Mouse (Mus musculus): ENCODE results near the gene Tchp.

The Tchp gene

DNA sequence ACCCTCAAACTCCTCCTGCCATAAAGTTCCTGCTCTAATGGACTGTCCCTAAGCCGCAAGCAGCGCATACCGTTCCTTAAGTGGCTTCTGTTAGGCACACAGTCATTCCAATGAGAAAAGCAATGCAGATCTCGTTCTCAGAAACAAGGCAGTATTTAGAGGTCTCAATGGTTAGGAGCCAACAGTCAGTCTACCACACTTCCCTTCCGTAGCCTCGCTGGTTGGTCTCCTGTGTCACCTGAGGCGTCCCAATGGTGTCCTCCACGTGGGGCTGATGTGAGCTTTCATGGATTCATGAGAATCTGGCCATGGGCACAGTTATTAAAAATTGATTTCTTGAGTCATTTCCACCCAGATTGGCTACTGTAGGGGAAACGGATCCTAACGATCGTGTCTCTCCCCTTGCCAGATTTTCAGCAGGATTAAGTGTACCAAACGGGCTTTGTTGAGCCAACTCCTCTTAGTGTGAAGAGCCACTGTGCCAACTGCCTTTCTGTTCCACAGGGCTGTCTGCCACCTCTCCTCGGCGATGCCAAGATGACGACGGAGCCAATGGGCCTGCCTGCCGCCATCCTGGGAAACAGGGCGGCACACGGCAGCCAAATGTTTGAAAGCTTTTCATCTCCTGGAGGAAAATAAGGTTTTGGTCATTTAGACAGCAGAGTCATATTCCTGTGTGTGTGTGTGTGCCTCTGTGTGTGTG lies 9.4 kb upstream of the Tchp start:
- no peak for DNase-seq

DNA sequence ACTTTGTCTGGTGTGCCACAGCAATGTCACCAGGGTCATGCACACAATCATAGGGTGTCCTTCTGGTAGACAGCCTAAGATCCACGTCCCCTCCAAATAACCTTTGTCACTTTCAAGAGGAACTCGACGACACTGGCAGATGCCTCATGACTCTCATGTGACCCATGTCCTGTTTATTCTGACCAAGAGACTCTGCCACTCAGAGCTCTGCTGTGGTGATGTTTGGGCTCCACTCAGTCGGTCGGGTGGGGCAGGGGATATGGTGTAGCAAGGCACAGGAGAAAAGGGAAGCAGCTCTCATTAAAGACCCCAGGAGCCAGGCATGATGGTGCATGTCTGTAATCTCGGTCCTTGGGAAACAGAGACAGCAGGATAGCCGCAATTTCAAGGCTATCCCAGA lies 8.5 kb upstream of the Tchp start:
- peak; percentile 74 for DNase-seq

DNA sequence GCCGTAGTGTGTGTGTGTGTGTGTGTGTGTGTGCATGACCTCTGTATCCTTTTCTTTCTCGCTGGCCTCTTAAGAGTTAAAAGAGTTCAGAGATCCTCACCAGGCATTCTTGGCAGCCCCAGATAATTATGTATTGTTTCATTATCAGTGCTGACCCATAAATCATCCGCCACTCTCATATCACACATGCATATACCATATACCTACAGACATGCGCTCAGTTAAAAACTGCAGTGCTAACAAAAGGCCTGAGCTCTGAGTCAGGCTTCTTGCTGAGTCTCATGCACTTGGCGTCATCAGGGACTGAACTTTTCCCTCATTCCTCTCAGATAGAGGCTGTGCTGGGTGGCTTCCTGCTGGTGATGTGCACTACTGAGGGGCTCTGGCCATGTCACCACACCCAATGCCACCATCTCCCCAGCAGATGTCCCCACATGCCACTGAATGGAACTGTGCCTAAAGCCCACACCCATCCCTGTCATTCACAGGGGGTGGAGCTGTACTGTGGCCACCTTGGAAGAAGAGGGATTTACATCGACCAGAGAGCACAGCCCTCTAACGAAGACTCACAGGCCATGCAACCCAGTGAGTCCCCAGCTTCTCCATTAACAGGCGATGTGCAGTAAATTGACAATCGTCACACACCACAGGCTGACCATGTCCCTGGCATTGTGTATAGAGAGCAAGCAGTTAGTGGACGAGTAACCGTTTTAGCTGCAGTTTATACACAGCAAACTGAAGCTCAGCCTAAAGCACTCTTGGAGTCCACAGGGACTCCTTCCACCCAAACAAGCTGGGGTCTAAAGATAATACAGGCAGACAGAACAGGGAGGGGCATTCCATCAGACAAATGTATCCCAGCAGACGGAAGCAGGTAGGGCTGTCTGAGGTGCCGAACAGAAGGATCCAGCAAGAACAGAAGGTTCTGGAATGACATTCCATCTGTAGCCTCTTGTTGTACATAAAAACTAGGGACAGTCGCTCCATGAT lies 4.9 kb upstream of the Tchp start:
- peak; percentile 52 for DNase-seq

DNA sequence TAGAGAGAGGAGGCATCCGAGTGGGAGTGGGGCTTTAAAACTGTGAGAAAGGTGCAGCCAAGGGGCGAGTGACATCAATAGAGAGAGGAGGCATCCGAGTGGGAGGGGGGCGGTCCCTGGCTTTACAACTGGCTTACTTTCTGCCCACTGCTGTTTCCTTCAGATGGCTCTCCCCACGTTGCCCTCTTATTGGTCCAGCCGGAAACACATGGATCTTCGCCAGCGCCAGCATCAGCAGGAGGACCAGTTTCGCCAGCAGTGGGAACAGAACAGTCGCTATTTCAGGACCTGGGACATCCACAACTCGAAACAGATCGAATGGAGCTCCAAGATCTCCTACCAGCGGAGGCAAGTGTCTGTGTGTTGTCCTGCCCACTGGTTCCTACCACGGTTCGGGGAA lies 931 bp downstream of the Tchp start:
- no peak for DNase-seq

DNA sequence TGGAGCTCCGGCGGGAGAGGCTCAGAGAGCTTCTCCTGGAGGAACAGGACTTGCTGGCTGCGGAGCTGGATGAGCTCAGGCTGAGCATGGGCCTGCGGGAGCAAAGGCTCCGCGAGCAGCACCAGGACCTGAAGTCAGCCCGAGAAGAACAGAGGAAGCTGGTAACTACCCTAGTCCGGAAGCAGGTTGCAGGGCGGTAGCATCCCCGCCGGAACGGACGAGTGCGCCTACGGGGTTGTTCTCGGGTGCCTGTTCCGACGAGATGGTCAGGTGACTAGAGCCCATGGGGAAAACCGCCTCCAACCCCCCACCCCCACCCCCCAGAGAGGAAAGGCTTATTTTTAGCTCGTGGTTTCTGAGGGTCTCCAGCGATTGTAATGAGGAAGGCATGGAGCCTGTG lies 1.8 kb downstream of the Tchp start:
- no peak for DNase-seq

DNA sequence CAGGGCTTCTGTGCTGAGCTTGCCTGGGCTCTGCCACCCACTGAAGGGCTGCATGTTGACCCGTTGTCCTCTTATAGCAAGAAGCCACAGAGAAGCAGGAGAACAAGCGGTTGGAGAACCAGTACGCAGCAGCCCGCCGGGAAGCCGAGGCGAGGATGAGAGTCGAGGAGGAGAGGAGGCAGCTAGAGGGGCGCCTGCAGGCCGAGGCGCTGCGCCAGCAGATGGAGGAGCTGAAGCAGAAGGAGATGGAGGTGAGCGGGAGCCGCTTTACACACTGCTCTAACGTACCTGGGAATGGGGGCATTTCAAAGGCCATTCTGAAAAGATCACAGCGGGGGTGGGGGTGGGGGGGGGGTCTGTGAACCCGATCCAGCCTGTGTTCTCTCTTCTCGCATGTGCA lies 7.0 kb downstream of the Tchp start:
- no peak for DNase-seq

DNA sequence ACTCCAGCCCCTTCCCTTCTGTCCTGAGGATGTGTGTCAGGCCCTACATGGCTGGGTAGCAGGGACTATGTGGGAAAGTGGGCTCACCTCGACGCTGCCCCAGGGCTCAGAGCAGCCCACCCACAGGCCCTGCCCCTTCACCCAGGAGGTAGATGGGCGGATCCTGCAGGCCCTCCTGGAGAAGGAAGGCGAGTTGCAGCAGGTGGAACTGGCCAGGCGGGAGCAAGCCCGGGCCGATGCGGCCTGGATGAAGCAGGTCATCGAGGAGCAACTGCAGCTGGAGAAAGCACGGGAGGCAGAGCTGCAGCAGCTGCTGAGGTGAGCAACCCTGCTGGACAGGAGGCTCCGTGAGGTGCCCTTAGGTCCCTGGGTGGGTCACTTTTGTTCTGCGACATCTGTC lies 9.7 kb downstream of the Tchp start:
- no peak for DNase-seq

DNA sequence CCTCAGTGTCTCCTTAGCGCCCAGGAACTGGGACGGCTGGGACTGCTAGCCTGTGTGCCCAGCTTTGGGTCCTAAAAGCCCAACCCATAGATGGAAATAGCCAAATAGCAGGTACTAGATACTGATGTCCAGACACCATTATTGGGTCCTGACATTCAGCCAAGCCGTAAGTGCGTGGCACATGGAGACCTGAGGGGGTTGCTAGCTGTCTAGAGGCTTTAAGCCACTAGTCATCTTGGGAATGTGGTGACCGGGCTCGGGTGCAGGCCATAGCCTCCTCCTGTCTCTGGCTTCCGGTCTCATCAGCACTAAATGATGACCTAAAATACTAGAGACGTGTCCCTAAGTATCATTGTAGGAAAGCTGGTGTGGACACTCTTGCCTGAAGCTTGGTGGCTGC lies 10.4 kb downstream of the Tchp start:
- no peak for DNase-seq

DNA sequence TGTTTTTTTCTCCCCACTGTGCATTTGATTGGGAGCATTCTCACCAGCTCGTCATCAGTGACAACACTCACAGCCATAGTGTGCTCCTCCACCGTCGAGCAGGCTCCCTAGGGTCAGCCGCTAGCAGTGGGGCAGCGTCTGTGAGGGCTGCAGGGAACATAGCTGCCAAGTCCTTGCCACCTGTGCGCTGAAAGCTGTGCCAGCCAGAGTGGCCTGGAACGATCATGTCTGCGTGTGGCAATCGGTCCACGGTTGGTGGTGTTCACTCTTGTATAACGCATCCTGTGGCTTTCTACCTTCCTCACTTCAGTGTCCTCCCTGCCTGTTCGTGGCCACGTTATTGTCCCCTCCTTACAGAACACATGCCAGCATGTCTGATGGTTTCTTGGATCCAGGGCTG lies 10.9 kb downstream of the Tchp start:
- no peak for DNase-seq

DNA sequence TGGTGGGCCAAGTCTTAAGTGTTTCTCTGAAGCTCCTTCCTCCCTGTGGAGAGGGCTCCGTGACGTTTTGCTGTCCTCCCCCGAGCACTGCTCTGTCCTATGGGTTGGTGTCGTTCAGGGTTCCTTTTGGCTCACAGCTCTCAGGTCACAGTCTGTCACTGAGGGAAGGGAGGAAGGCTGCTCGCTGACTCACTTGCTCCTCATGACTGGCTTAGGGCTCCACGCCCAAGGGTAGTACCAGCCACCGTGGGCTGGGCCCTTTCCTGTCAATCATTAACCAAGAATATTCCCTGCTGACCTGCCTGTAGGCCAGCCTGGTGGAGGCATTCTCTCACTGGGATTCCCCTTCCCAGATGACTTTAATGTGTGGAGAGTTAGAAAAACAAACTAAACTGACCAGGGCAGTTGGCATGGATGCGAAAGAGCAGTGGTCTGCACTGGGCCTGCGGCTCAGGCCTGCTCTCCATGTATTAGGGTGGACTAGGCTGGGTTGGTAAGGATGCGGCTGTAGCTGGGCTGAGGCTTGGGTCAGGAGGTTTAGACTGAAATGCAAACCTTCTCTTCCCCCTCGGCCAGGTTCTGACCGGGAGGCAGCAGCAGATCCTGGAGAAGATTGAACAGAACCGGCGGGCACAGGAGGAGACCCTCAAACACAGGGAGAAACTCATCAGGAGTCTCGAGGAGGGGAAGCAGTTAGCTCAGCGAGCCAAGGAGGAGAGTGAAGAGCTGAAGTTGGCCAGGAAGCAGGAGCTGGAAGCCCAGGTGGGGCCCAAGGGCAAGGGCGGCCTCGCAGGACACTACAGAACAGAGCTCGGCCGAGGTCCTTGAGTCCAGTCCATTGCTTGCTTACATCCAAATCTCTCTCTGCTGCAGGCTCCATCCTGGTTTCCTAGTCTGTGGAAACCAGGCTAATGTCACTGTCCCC lies 11.7 kb downstream of the Tchp start:
- DNase-seq = peak; percentile 27

DNA sequence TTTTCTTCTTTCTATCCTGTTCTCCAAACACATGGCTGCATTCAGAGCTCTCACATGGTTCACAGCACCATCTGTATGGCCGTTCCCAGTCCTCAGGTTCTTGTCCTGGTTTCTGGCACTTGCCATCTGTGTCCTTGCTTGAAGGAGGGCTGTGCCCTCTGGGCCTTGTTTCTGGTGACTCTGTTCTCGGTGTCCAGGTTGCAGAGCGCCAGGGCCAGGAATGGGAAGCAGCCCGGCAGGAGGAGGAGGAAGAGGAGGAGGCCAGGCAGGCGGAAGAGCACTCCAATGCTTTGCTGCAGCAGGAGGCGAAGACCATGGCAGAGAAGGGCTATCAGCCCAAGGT lies 12.3 kb downstream of the Tchp start:
- DNase-seq = no peak

DNA sequence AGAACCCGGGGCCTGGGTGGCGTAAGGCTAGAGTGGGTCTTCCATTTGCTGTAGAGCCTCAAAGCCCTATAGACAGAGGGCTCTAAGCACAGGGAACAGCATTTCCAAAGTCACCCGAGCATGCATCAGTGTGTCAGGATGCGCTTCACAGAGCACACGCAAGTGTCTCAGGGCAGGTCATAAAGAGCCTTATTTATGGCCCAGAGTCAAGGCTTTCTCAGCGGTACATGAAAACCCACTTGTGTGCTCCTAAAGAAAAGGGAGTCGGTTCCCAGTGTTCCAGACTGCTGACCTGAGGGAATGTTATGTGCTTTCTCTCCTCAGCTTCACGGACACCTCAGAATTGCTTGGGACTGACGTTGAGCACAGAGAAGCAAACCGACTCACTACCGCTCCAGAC lies 13.2 kb downstream of the Tchp start:
- no peak for DNase-seq

DNA sequence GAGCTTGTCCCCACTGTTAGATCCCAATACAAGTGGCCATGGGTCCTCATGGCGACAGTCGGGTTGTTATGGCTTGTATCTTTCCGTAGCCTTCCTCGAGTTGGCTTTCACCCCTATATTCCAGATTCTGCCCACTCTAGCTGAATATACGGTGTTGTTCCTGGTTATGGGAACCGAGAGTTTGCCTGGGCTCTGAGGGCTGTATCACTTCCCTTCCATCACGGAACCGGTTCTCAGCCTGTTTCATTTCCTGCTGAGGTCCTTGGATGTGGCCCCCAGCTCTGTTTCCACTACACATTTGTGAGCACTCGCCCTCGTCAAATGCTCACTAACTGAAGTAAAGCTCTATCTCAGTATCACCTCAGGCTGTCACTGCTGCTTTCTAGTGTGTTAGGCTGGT lies 14.4 kb downstream of the Tchp start:
- DNase-seq = no peak

DNA sequence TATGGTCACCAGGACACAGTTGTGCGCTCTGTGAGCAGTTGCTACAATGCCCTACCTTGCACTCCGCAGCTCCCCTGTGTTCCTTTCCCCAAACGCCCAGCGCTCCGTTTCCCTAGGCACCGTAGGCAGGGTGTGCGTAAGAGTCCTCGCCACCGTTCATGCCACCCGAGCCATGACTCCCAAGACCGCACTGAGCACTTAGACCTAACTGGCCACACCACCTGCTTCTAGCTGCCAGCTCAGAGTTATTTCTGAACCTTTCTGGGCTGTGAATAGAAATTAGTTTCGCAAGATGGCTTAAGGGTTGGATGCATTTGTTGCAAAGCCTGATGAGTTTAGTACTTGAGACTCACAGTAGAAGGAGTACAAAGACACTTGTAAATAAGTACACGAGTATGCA lies 15.3 kb downstream of the Tchp start:
- no peak for DNase-seq

DNA sequence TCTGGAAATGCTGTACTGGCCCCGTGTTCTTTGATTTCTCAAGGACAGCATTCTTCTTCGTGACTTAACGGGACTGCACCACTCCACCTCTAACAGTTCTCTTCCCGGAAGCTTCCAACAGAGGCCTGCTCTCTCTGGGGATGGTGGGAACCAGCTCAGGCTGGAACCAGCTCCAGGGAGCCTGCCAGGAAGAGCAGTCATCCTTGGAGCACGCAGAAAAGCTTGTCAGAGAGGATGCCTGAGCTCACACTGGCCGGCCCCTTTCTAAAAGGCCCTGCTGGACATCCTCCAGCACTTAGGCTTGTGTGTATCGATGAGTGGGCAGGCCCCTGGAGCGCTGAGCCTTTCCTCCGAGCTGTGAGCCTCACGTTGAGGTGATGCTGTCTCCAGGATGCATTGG lies 20.6 kb downstream of the Tchp start:
- DNase-seq = no peak

DNA sequence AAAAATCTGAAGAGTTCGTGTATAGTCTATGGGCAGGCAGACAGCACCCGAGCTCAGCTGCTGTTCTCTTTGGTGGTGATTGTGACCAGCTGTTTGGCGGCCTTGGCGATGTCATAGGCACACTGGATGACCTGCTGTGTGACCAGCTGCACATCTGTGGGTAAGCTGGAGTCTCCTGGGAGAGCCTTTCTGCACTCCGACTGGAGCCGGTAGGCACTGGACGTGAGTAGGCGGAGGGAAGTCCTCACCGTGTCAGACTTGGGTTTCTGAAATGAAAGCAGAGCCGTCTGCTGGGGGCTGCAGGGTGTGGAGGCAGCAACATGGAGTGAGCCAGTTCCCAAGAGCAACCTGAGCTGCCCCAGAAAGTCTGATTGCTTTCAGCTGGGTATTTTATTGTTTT lies 22.6 kb downstream of the Tchp start:
- peak; percentile 28 for DNase-seq

DNA sequence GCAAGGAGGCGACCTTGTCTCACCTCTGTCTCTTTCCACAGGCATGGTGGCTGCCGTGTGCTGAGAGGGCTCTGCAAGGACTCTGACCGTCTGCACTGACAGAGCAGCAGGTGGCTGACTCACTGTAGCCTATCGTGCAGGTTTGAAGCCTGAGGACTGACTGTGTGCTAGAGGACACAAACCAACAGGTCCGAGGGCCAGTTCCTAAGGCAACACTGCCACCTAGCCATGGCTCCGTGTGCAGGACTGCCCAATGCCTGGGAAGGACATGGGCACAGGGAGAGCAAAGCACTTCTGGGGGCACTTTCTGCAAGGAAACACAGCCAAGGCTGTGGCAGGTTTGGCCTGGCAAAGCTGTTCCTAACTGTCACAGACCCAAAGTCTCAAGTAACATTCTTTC lies 23.9 kb downstream of the Tchp start:
- DNase-seq = no peak

DNA sequence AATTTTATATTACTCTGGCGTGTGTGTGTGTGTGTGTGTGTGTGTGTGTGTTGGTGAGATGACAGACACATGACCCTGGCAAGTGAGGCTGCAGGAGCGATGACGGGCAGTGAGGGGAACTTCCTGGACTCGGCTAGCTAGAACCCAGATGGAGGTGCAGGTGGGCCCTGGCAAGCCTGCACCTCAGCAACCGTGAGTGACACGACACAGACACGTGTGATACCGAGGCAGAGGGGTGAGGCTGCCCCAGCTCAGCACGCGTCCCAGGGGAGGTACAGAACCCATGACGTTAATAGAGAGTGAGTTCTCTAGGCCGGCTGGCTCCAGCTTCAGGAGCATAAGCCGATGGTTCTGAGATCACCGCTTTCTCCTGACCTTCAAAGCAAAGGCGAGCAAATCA lies 24.4 kb downstream of the Tchp start:
- no peak for DNase-seq

DNA sequence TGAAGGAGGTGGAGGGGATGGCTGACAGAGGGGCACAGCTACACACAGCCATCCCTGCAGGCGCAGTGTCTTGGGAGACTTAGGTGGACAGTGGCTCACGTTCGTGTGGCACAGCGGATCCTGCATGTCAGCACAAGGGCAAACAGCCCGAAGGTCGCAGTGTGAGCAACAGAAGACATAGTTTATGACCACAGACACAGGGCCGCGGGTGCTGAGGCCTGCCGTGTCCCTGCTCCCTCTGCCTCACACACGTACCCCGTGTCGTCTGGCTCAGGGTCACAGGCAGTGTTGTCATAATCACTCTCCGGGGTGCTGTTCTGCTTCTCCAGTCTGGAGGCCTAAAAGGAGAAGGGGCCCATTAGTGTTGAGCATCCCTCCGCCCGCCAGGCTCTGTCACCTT lies 26.0 kb downstream of the Tchp start:
- no peak for DNase-seq

DNA sequence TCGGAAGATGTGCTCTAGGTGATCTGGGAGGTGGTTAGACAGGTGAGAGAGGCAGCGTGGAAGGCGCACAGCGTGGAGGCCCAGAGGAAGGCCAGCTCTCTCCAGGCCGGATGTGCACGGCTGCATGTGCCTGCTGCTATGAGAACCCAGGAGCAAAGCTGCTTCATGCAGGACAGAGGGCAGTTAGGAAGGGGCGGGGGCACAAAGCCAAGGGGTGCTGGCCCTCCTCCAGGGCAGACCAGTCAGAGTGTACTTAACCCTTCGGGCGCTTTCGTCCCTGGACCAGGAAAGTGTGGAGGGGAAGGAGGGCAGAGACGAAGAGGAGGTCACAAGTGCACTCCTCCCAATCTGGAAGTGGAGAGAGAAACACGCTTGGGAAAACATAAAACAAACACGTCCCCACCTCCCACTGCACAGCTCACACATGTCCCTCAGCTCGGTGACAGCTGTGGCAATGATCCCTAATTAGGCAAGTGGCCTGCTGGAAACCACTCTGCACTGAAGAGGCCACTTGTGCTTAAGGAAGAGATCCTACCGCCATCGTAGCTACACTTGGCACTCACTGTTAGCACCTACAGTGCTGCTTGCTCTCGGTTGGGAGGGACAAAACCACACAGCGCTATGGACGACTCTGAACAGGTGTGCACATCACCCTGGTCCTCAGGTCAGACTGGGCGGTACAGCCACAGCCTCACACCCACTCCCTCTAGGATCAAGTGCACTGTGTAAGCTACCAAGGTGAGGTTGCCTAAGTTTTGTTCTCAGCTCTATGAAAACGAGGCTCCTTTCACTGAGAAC lies 29.7 kb downstream of the Tchp start:
- peak; percentile 71 for DNase-seq

DNA sequence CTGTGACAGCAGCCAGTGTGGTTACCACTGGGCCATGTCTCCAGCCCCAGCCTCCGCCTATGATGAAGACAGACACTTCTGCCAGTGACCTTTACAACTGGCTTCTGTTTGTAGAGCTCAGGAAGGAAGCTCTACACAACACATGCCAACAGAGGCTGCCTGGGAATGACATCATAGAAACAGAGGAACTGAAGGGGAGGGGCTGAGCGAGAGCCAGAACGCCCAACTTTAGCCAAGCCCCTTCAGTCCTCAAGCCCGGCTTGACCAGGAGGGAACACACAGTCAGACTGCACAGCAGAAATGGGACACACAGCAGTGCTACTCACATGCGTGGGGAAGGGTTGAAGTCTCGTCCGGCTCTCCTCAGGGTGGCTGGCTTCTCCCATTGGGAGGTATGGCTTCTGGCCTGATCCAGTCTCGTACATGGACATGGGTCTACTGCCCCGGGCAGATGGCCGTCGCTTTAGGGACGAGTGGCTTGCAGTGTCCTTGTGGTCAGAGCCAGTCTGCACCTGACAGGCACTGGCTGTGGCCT lies 31.2 kb downstream of the Tchp start:
- DNase-seq = peak; percentile 87

DNA sequence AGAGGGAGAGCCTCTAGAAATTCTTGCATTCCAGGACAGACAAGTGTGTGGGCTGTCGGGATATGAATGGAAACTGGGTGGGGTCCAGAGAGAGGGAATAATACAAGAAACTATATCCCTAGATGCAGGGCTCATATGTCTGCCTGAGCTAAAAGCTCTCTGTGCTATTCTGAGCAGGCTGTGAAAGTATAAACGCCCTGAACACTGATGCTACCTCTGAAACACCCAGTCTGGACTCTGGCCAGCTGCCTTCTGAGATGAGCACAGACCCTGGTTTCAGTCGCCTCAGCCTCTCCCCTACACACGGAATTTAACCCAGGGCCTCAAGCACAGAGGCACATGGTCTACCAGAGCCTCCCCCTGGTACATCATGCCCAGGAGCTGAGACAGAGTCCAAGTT lies 33.0 kb downstream of the Tchp start:
- no peak for DNase-seq
